Mouse (Mus musculus): ENCODE data around the gene Anapc4. TPM values are rescaled to one million over a fixed set of nuclear protein-coding genes. Genes with fewer than 3 reads are reported as not detected.

Gene Anapc4
- polyA plus RNA-seq, 1 experiment from 2014 or later: 116 TPM

DNA sequence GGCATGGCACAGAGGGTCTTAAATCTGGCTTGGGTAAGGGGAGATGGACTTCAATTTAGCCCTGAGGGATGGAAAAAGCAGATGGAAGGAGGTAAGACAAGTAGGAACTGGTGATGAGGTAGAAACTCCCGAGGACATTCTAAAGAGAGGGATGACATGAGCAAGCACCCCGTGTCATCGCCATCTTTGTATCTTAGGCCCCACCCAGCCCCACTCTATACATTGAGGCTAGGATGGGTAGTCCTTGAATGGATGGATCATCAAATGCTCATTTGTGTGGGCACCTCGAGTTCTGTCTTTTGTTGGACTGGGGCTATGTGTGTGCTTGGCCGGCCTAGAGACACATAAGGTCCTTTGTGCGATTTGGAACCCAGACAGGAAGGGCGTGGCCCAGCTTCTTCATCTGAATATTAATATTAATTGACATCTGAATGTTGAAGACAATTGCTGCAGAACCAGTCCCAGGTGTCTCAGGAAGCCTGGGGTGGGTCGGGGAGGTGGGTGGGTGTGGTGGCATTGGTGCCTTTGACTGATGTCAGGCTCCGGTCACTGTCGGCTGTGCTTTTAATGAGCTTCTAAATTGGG lies 77.6 kb downstream of the Anapc4 start:
- no peak for ATAC-seq (ENCODE audit: low FRiP score)
- no peak overlapping the region for H3K4me2 ChIP-seq
- H3K9ac ChIP-seq: no peak overlapping the region
- 91% methylated on average over 10 of the region's 10 CpGs for WGBS
- H3K4me1 ChIP-seq (replicated peaks): 0 out of 2 replicates have a peak, but pooled peaks cover 4% of the 10 kb centered on the region
- H3K4me3 ChIP-seq: no peak overlapping the region
- H3K27me3 ChIP-seq: no peaks in the 10 kb centered on the region
- no peak overlapping the region for H3K27ac ChIP-seq
- no peaks in the 10 kb centered on the region for H3K9me3 ChIP-seq
- H3K36me3 ChIP-seq: no peaks in the 10 kb centered on the region

DNA sequence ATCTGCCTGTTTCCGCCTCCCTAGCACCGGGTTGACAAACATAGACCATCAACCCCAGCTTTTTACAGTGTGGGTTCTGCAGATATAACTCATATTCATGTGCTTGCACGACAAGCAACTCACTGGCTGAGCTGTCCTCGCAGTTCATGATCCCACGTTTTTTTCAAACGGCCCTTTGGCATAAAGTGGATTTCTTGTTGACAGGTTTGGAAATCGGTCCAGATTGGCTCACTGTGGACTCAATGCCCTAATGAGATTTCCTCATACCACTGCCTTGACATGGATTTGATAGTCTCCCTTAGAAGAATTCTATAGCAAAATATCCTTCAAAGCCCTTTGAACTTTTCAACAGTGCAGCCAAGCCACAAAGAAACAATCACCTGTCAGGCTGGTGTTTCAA lies 79.9 kb downstream of the Anapc4 start:
- H3K27ac ChIP-seq: no peak overlapping the region
- no peak for ATAC-seq (ENCODE audit: low FRiP score)
- no peak overlapping the region for H3K4me2 ChIP-seq
- no peaks in the 10 kb centered on the region for H3K27me3 ChIP-seq
- no peak overlapping the region for H3K4me3 ChIP-seq
- H3K4me1 ChIP-seq (replicated peaks): 0 out of 2 replicates have a peak, but pooled peaks cover 4% of the 10 kb centered on the region
- H3K9ac ChIP-seq: no peak overlapping the region
- no peaks in the 10 kb centered on the region for H3K9me3 ChIP-seq
- H3K36me3 ChIP-seq: no peaks in the 10 kb centered on the region
- WGBS: 85% methylated on average over 7 of the region's 7 CpGs

DNA sequence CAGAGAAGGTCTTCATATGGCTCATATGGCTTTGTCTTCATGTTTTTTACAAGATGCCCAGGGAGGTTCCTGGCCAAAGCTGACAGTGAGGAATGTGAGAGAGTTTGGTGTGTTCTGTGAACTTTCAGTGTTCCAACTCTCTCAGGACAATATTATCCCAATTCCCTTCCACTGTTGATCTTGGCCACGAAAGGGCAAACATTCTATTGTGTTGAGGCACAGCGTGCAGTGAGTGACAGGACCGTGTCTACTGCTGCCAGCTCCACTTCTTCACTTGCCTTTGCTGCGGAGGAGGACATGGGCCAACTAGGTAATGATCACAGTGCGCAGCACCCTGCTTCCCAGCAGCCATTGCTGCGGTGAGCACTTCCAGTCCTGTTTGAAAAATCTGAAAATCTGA lies 82.4 kb downstream of the Anapc4 start:
- 80% methylated on average over 6 of the region's 6 CpGs for WGBS
- no peaks in the 10 kb centered on the region for H3K4me1 ChIP-seq (replicated peaks)
- no peaks in the 10 kb centered on the region for H3K27me3 ChIP-seq

More for the DNA sequence above, 82.4 kb downstream of the Anapc4 start:
- no peak overlapping the region for H3K4me3 ChIP-seq
- no peak for ATAC-seq (ENCODE audit: low FRiP score)
- no peaks in the 10 kb centered on the region for H3K9me3 ChIP-seq
- no peak overlapping the region for H3K4me2 ChIP-seq
- H3K27ac ChIP-seq: no peak overlapping the region
- H3K36me3 ChIP-seq: no peaks in the 10 kb centered on the region
- H3K9ac ChIP-seq: no peak overlapping the region

Other genes starting within 250 kb of the Anapc4 start
- 7.0 and 7.6 TPM in 2 replicates for gene Sepsecs, start 164.3 kb upstream of the Anapc4 start, polyA plus RNA-seq (2015; fragmentation: Nextera tagmentation; extraction: Ambion mirVana)
- gene Pi4k2b, start 92.4 kb upstream of the Anapc4 start, polyA plus RNA-seq (2015; fragmentation: Nextera tagmentation; extraction: Ambion mirVana): 6.5 and 7.2 TPM in 2 replicates
- gene Zcchc4, start 58.6 kb upstream of the Anapc4 start, polyA plus RNA-seq (2015; fragmentation: Nextera tagmentation; extraction: Ambion mirVana): 13.0 and 15.9 TPM in 2 replicates
- not detected in 2 replicates for gene Slc34a2, start 204.1 kb downstream of the Anapc4 start, polyA plus RNA-seq (2015; fragmentation: Nextera tagmentation; extraction: Ambion mirVana)